Mouse (Mus musculus) cerebellum, adult 2 months (tissue): ENCODE results near the gene Tob1. TPM values are rescaled to one million over a fixed set of nuclear protein-coding genes. Genes with fewer than 3 reads are reported as not detected.

Experiments
- DNase-seq, 2 experiments: peaks; one replicate each; pipeline ENCODE4 v3.0.0; 2021
- H3K27ac ChIP-seq: fragments of 200-500 bp; 2 replicates; pipeline ENCODE4 v1.5.1; 2012; ENCODE audit warnings: low read length, control low read depth, inconsistent platforms; ENCODE audit not compliant: insufficient read depth
- H3K27me3 ChIP-seq: fragments of 200-500 bp; 2 replicates; pipeline ENCODE4 v1.6.1; 2012; ENCODE audit warnings: inconsistent platforms, mild to moderate bottlenecking, low read length, moderate library complexity; ENCODE audit not compliant: control insufficient read depth, insufficient read depth
- H3K4me1 ChIP-seq: fragments of 200-500 bp; 2 replicates; pipeline ENCODE4 v1.6.1; 2011; ENCODE audit warnings: low read length; ENCODE audit not compliant: control insufficient read depth, insufficient read depth
- H3K4me3 ChIP-seq: fragments of 200-500 bp; replicated peaks from 2 replicates; pipeline ENCODE3; 2011; ENCODE audit warnings: mild to moderate bottlenecking, low read depth, low read length, control low read depth; ENCODE audit not compliant: insufficient read depth
- CTCF ChIP-seq: fragments of 200-500 bp; IDR thresholded peaks from 2 replicates; pipeline ENCODE4 v1.5.1; 2011; ENCODE audit warnings: low read depth, mild to moderate bottlenecking, control low read depth, low read length, moderate library complexity, borderline replicate concordance; ENCODE audit not compliant: insufficient read depth
- POLR2A ChIP-seq: fragments of 200-500 bp; IDR thresholded peaks from 2 replicates; pipeline ENCODE4 v1.6.1; 2011; ENCODE audit warnings: low read length, control low read depth, borderline replicate concordance; ENCODE audit not compliant: insufficient read depth
- WGBS: fragments of 180-500 bp; shearing (Covaris S2); methylation state at CpG from one replicate; pipeline ENCODE4 v1.1.7; 2018; 5-methylcytosine and 5-hydroxymethylcytosine counted together
- polyA plus RNA-seq: library from polyadenylated mRNA; depleted of rRNA; stranded (reverse); fragments of >200 nt; gene quantifications from 2 replicates; pipeline ENCODE4 v1.2.3, GENCODE M21; 2012

Gene Tob1
- polyA plus RNA-seq, 1 experiment: 55.9 TPM

DNA sequence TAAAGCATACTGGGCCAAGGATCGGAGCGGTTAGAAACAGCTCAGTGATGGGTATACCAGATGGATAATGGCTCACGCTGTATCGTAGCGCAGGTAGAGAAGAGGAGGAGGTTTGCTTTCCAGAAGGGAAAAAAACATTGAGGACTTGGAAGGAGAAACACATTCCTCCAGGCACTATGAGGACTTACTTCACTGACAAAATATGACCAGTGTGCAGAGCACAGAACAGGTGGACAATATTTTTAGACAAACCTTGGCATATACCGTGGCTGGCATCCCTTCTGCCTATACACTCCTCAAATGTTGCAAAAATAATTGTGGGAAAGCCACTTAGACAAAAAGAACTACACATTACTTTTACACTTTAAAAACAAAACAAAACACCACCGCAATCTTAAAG lies 10.0 kb downstream of the Tob1 start:
- TF ChIP-seq CTCF (no peak), POLR2A (no peak)
- 38% methylated on average over 7 of the region's 7 CpGs for WGBS

GRCm38 (mm10) chr11:94223531-94223930 lies 12.3 kb downstream of the Tob1 start:
- Histone ChIP-seq H3K4me3 (no peak overlapping the region), H3K4me1 (peaks cover 16% of the 10 kb centered on the region), H3K27ac (no peak overlapping the region), H3K27me3 (no peaks in the 10 kb centered on the region)
- DNase-seq: no peak
- WGBS: 92% methylated on average over 9 of the region's 9 CpGs
- TF ChIP-seq CTCF (no peak), POLR2A (no peak)

More for the DNA sequence above, 10.0 kb downstream of the Tob1 start:
- DNase-seq: peak in 1 of 2 experiments; percentile 58
- no peak overlapping the region; the same call in 1 of the 2 replicates for H3K27ac ChIP-seq
- H3K4me1 ChIP-seq: peaks cover 13% of the 10 kb centered on the region; the same call in 1 of the 2 replicates
- no peak overlapping the region for H3K4me3 ChIP-seq
- no peaks in the 10 kb centered on the region for H3K27me3 ChIP-seq

DNA sequence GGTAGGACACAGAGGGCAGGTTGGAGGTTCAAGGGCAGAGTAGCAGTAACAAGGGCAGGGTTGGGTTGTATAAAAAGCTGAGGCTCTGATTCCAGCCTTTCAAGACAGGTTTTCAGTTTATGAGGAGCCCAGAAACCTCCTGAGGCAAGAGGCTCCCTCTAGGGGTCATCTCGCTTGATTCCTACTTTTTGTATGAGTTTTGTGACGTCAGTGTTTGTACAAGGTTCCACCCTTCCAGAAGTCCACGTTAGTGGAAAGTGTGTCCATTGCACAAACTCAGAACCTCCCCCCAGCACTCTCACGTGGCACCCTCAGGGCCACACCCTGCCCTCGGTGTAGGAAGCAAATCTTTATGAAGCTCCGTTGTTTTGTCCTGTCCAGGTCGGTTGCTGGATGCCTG lies 14.7 kb downstream of the Tob1 start:
- peak in 1 of 2 experiments; percentile 63 for DNase-seq
- Histone ChIP-seq H3K27me3 (no peaks in the 10 kb centered on the region), H3K4me3 (no peak overlapping the region), H3K27ac (no peak overlapping the region), H3K4me1 (peaks cover 30% of the 10 kb centered on the region)
- 38% methylated on average over 7 of the region's 7 CpGs for WGBS
- peak; percentile 56; the same call in 1 of the 2 replicates for TF ChIP-seq CTCF
- TF ChIP-seq POLR2A: no peak

DNA sequence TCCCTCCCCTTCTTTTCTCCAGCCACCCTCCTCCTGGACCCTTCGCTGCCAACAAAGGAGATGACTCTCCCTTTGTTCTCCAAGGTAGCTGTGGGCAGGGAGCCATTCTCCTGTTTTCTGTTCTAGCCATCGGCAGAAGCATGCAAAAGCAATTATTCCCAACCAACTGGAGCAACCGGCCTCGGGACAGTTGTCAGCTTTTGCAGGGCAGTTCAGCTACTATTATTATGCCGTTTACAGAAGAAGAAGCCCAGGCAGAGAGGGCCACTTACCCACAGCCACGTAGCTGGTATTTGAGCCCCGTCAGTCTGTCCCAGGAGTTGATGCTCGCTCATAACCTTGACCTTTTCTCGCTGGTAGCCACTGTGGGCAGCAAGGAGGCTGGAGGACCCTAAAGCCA lies 17.2 kb downstream of the Tob1 start:
- WGBS: 27% methylated on average over 9 of the region's 9 CpGs
- TF ChIP-seq CTCF (no peak), POLR2A (no peak)

DNA sequence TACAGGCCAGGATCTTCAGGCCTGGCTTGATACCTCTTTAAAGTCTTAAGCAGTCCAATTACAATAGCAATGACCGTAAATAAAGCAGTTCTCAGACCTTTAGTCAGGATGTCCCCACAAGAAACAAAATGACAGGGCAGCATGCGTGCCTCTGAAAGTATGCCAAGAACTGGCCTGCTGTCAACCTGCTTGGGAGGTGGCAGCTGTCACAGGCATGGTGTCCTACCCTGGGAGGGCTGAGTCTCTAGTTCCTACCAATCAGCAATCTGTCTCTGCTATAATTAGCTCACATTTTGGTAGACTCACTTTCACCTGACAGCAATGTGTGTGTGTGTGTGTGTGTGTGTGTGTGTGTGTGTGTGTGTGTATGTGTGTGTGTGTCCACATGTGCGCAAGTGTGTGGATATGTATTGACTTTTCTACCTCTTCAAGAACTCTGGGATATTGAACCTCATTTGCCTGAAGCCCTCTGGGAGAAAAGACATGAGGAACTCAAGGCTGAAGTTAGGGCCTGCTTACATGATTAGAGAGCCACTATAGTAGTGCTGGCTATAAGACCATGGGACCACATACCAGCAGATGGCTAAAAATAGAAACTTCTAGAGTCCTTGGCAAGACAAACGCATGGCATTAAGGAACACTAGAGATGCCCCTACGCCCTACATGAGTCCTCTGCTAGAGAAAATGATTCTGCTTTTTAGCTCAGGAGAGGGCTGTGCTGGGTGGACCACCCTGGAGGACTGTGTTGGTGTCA lies 18.1 kb downstream of the Tob1 start:
- Histone ChIP-seq H3K27ac (peak overlapping the region; percentile 62), H3K27me3 (no peaks in the 10 kb centered on the region), H3K4me3 (no peak overlapping the region), H3K4me1 (peaks cover 36% of the 10 kb centered on the region)
- peak; percentile 84 to 90 for DNase-seq
- no peak for TF ChIP-seq CTCF
- TF ChIP-seq POLR2A: no peak
- 30% methylated on average over 5 of the region's 5 CpGs for WGBS

More for the DNA sequence above, 17.2 kb downstream of the Tob1 start:
- Histone ChIP-seq H3K27me3 (no peaks in the 10 kb centered on the region), H3K27ac (peak overlapping the region; percentile 62; the same call in 1 of the 2 replicates), H3K4me1 (peaks cover 36% of the 10 kb centered on the region), H3K4me3 (no peak overlapping the region)
- peak; percentile 57 to 67 for DNase-seq

- TF ChIP-seq POLR2A (no peak), CTCF (no peak)
- 96% methylated on average over 8 of the region's 8 CpGs for WGBS
- no peak for DNase-seq
- H3K4me1 ChIP-seq: peaks cover 36% of the 10 kb centered on the region
- no peaks in the 10 kb centered on the region for H3K27me3 ChIP-seq
- H3K27ac ChIP-seq: peak overlapping the region; percentile 49; the same call in 1 of the 2 replicates
- no peak overlapping the region for H3K4me3 ChIP-seq
Measured at GRCm38 (mm10) chr11:94230244-94230643, 19.0 kb downstream of the Tob1 start.

- peak in 1 of 2 experiments; percentile 64 for DNase-seq
- Histone ChIP-seq H3K4me1 (peaks cover 39% of the 10 kb centered on the region), H3K4me3 (no peak overlapping the region), H3K27me3 (no peaks in the 10 kb centered on the region), H3K27ac (peak overlapping the region; percentile 57)
- TF ChIP-seq POLR2A: no peak
- 54% methylated on average over 19 of the region's 19 CpGs for WGBS
Measured at GRCm38 (mm10) chr11:94231821-94232552, 20.7 kb downstream of the Tob1 start.

GRCm38 (mm10) chr11:94233405-94233804 lies 22.2 kb downstream of the Tob1 start:
- TF ChIP-seq POLR2A: no peak
- TF ChIP-seq CTCF: no peak
- no peak for DNase-seq
- WGBS: 81% methylated on average over 6 of the region's 6 CpGs
- no peaks in the 10 kb centered on the region for H3K27me3 ChIP-seq
- H3K4me3 ChIP-seq: no peak overlapping the region
- peaks cover 31% of the 10 kb centered on the region for H3K4me1 ChIP-seq
- peak overlapping the region; percentile 48; the same call in 1 of the 2 replicates for H3K27ac ChIP-seq
